ENCODE assay signal across 8 mouse cellular contexts in the genomic region with DNA sequence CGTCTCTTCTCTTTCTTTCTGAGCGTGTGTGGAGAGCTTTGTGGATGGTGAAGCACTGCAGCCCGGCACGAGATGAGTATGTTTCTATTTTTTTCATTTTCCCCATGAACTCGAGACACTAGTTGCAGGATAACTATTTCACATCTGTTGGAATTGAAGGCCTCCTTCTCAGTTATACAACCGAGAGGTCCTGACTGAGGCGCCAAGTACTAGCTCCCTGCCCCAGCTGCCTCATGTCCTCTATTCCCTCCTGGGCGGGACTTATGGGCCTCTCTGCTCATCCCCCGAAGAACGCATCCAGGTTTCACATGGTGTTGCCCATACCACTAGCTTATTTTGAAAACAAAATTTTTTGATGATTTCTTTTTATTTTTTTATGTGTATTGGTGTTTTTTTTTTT. TPM values are rescaled to one million over a fixed set of nuclear protein-coding genes. Genes with fewer than 3 reads are reported as not detected.
DNase-seq lines count a peak whose midpoint lies in the region; ATAC-seq and TF ChIP-seq lines count a peak whose summit lies in the region.

No protein-coding gene starts in this region.

- no peak for ATAC-seq in heart, embryonic 15.5 days (replicated peaks; ENCODE audit: insufficient number of reproducible peaks, insufficient read depth, low FRiP score, low read depth)
- ATAC-seq in embryonic facial prominence, embryonic 12.5 days (ENCODE audit: insufficient number of reproducible peaks, insufficient read depth, low FRiP score, low TSS enrichment): no peak
- no peak for ATAC-seq in hindbrain, embryonic 16.5 days
- no peak for ATAC-seq in midbrain, embryonic 13.5 days

- no peak for TF ChIP-seq EP300 in heart, adult 2 months (IDR thresholded peaks at IDR 0.05; ENCODE audit: insufficient read depth, low read depth, low read length)

- H3K79me2 ChIP-seq in heart, adult 2 months (replicated peaks; ENCODE audit: control insufficient read depth, insufficient read depth, low read length): no peaks in the 10 kb centered on the region

- DNase-seq in heart, adult 2 months: no peak
- DNase-seq in left cerebral cortex, adult 2 months (ENCODE audit: extremely low spot score in 1 of 2, low spot score in 2 of 2): no peak
- no peak for DNase-seq in embryo, embryonic 10.5 days (ENCODE audit: low spot score)
- DNase-seq in layer of hippocampus, adult 2 months (ENCODE audit: low spot score in 2 of 2): no peak

- H3K4me2 ChIP-seq in heart, embryonic 15.5 days: peak overlapping the region; percentile 56
- peak overlapping the region; percentile 57 for H3K4me2 ChIP-seq in embryonic facial prominence, embryonic 12.5 days (replicated peaks)
- H3K4me2 ChIP-seq in hindbrain, embryonic 16.5 days (ENCODE audit: low read length): peak overlapping the region; percentile 56
- peak overlapping the region; percentile 59 for H3K4me2 ChIP-seq in midbrain, embryonic 13.5 days (replicated peaks)

- intact Hi-C loops in heart, adult 2 months (cut with DNase I): loop anchor here (1.0 kb wide), 1 partner anchor 18 kb away; no protein-coding TSS in a partner anchor
- intact Hi-C loops in left cerebral cortex, adult 2 months (cut with DNase I): loop anchor here (1.0 kb wide), 1 partner anchor 18 kb away; no protein-coding TSS in a partner anchor

- no peak for TF ChIP-seq CTCF in heart, adult 2 months (IDR thresholded peaks at IDR 0.05)
- no peak for TF ChIP-seq CTCF in left cerebral cortex, adult 2 months (IDR thresholded peaks at IDR 0.05)
- TF ChIP-seq CTCF in layer of hippocampus, adult 2 months (conservative IDR thresholded peaks at IDR 0.05): no peak

- 31% methylated on average over 10 of the region's 10 CpGs for WGBS in heart, embryonic 15.5 days
- 32% methylated on average over 10 of the region's 10 CpGs for whole genome bisulfite sequencing in heart, adult 2 months
- WGBS in embryonic facial prominence, embryonic 12.5 days: 31% methylated on average over 10 of the region's 10 CpGs
- 29% methylated on average over 10 of the region's 10 CpGs for WGBS in hindbrain, embryonic 16.5 days
- 33% methylated on average over 10 of the region's 10 CpGs for WGBS in midbrain, embryonic 13.5 days

- no peak overlapping the region for H3K27ac ChIP-seq in heart, embryonic 15.5 days
- no peak overlapping the region; the same call in 1 of the 2 replicates for H3K27ac ChIP-seq in heart, adult 2 months
- 0 out of 2 replicates have a peak overlapping the region, but pooled peaks have one; percentile 46 for H3K27ac ChIP-seq in embryonic facial prominence, embryonic 12.5 days
- no peak overlapping the region for H3K27ac ChIP-seq in hindbrain, embryonic 16.5 days (ENCODE audit: low read depth, low read length)
- no peak overlapping the region for H3K27ac ChIP-seq in midbrain, embryonic 13.5 days
- H3K27ac ChIP-seq in left cerebral cortex, adult 2 months: no peak overlapping the region
- H3K27ac ChIP-seq in layer of hippocampus, adult 2 months: no peak overlapping the region

- TF ChIP-seq POLR2A in heart, adult 2 months (IDR thresholded peaks at IDR 0.05; ENCODE audit: insufficient read depth, low read depth, low read length): no peak

- H3K36me3 ChIP-seq in heart, embryonic 15.5 days: no peaks in the 10 kb centered on the region
- H3K36me3 ChIP-seq in heart, adult 2 months (ENCODE audit: control insufficient read depth, insufficient read depth, low read length): no peaks in the 10 kb centered on the region
- H3K36me3 ChIP-seq in embryonic facial prominence, embryonic 12.5 days: no peaks in the 10 kb centered on the region
- H3K36me3 ChIP-seq in hindbrain, embryonic 16.5 days (ENCODE audit: control insufficient read depth, insufficient read depth, low read length): no peaks in the 10 kb centered on the region
- no peaks in the 10 kb centered on the region for H3K36me3 ChIP-seq in midbrain, embryonic 13.5 days

- no peaks in the 10 kb centered on the region for H3K9me3 ChIP-seq in heart, embryonic 15.5 days (replicated peaks)
- no peaks in the 10 kb centered on the region for H3K9me3 ChIP-seq in embryonic facial prominence, embryonic 12.5 days
- H3K9me3 ChIP-seq in hindbrain, embryonic 16.5 days (ENCODE audit: control insufficient read depth, low read length): no peaks in the 10 kb centered on the region
- H3K9me3 ChIP-seq in midbrain, embryonic 13.5 days: no peaks in the 10 kb centered on the region

- H3K27me3 ChIP-seq in heart, embryonic 15.5 days: peaks cover 42% of the 10 kb centered on the region
- no peaks in the 10 kb centered on the region for H3K27me3 ChIP-seq in heart, adult 2 months (ENCODE audit: control insufficient read depth, insufficient read depth, low read length)
- H3K27me3 ChIP-seq in embryonic facial prominence, embryonic 12.5 days: peaks cover 10% of the 10 kb centered on the region; the same call in 1 of the 2 replicates
- H3K27me3 ChIP-seq in hindbrain, embryonic 16.5 days (replicated peaks; ENCODE audit: control insufficient read depth, insufficient read depth, low read length): peaks cover 7% of the 10 kb centered on the region
- H3K27me3 ChIP-seq in midbrain, embryonic 13.5 days: peaks cover 29% of the 10 kb centered on the region

- H3K4me1 ChIP-seq in heart, embryonic 15.5 days (replicated peaks): peaks cover 29% of the 10 kb centered on the region
- no peaks in the 10 kb centered on the region; the same call in 1 of the 2 replicates for H3K4me1 ChIP-seq in heart, adult 2 months (ENCODE audit: control insufficient read depth, insufficient read depth, low read length)
- peaks cover 56% of the 10 kb centered on the region for H3K4me1 ChIP-seq in embryonic facial prominence, embryonic 12.5 days
- peaks cover 21% of the 10 kb centered on the region for H3K4me1 ChIP-seq in hindbrain, embryonic 16.5 days (ENCODE audit: control insufficient read depth, insufficient read depth, low read depth, low read length)
- H3K4me1 ChIP-seq in midbrain, embryonic 13.5 days (replicated peaks): peaks cover 55% of the 10 kb centered on the region

- H3K9ac ChIP-seq in heart, embryonic 15.5 days: no peak overlapping the region
- no peak overlapping the region for H3K9ac ChIP-seq in heart, adult 2 months (ENCODE audit: low read depth, low read length)
- H3K9ac ChIP-seq in embryonic facial prominence, embryonic 12.5 days: peak overlapping the region; percentile 47; the same call in 1 of the 2 replicates
- peak overlapping the region; percentile 50; the same call in 1 of the 2 replicates for H3K9ac ChIP-seq in hindbrain, embryonic 16.5 days (ENCODE audit: low read depth, low read length)
- H3K9ac ChIP-seq in midbrain, embryonic 13.5 days (replicated peaks): peak overlapping the region; percentile 43; the same call in 1 of the 2 replicates

- H3K4me3 ChIP-seq in heart, embryonic 15.5 days: peak overlapping the region; percentile 28
- no peak overlapping the region for H3K4me3 ChIP-seq in heart, adult 2 months
- H3K4me3 ChIP-seq in embryonic facial prominence, embryonic 12.5 days: peak overlapping the region; percentile 24; the same call in 1 of the 2 replicates
- no peak overlapping the region; the same call in 1 of the 2 replicates for H3K4me3 ChIP-seq in hindbrain, embryonic 16.5 days (ENCODE audit: low read length)
- peak overlapping the region; percentile 23 for H3K4me3 ChIP-seq in midbrain, embryonic 13.5 days (replicated peaks)
- H3K4me3 ChIP-seq in left cerebral cortex, adult 2 months: no peak overlapping the region
- H3K4me3 ChIP-seq in layer of hippocampus, adult 2 months: no peak overlapping the region; the same call in 1 of the 2 replicates

RNA-seq across cellular contexts. Expression of gene Gng8, which starts 3.9 kb away (rescaled TPM):
- polyA plus RNA-seq in heart, embryonic 15.5 days (2015; fragmentation: Nextera tagmentation; extraction: Ambion mirVana): 4.2 and 5.2 TPM in 2 replicates
- total RNA-seq in heart, adult 2 months (2021): 1 to 10 TPM in 1 of 2 experiments, under 1 TPM in 1; 0.47 to 1.6 TPM
- 7.4 and 13.1 TPM in 2 replicates for polyA plus RNA-seq in heart, adult 2 months (2012; rRNA removed)
- 21.5 and 22.7 TPM in 2 replicates for polyA plus RNA-seq in embryonic facial prominence, embryonic 12.5 days (2016; fragmentation: Nextera tagmentation; extraction: Ambion mirVana)
- 1.5 and 1.6 TPM in 2 replicates for polyA plus RNA-seq in hindbrain, embryonic 16.5 days (2015; fragmentation: Nextera tagmentation; extraction: Ambion mirVana)
- polyA plus RNA-seq in midbrain, embryonic 13.5 days (2015; fragmentation: Nextera tagmentation; extraction: Ambion mirVana): 23.4 and 30.8 TPM in 2 replicates
- 1 to 10 TPM; 1.8 to 2.7 TPM for total RNA-seq in left cerebral cortex, adult 2 months (2021)
- total RNA-seq in layer of hippocampus, adult 2 months (2021): 1 to 10 TPM; 1.9 to 4.0 TPM

RNA-seq across cellular contexts. Expression of gene Ptgir, which starts 10.8 kb away (rescaled TPM):
- 0.86 and 1.2 TPM in 2 replicates for polyA plus RNA-seq in heart, embryonic 15.5 days (2015; fragmentation: Nextera tagmentation; extraction: Ambion mirVana)
- total RNA-seq in heart, adult 2 months (2021): 1 to 10 TPM; 1.9 to 2.9 TPM
- polyA plus RNA-seq in heart, adult 2 months (2012; rRNA removed): 5.2 and 7.4 TPM in 2 replicates
- polyA plus RNA-seq in embryonic facial prominence, embryonic 12.5 days (2016; fragmentation: Nextera tagmentation; extraction: Ambion mirVana): 1.7 and 2.2 TPM in 2 replicates
- 0.14 and 0.26 TPM in 2 replicates for polyA plus RNA-seq in hindbrain, embryonic 16.5 days (2015; fragmentation: Nextera tagmentation; extraction: Ambion mirVana)
- polyA plus RNA-seq in midbrain, embryonic 13.5 days (2015; fragmentation: Nextera tagmentation; extraction: Ambion mirVana): 0.41 and 0.54 TPM in 2 replicates
- total RNA-seq in left cerebral cortex, adult 2 months (2021): under 1 TPM; 0.11 to 0.21 TPM
- under 1 TPM; 0.10 to 0.20 TPM for total RNA-seq in layer of hippocampus, adult 2 months (2021)

RNA-seq across cellular contexts. Expression of gene Dact3, which starts 20.4 kb away (rescaled TPM):
- polyA plus RNA-seq in heart, embryonic 15.5 days (2015; fragmentation: Nextera tagmentation; extraction: Ambion mirVana): 5.8 and 7.0 TPM in 2 replicates
- 10 to 100 TPM in 1 of 2 experiments, 1 to 10 TPM in 1; 8.6 to 12.1 TPM for total RNA-seq in heart, adult 2 months (2021)
- 19.6 and 20.0 TPM in 2 replicates for polyA plus RNA-seq in heart, adult 2 months (2012; rRNA removed)
- 13.4 and 14.6 TPM in 2 replicates for polyA plus RNA-seq in embryonic facial prominence, embryonic 12.5 days (2016; fragmentation: Nextera tagmentation; extraction: Ambion mirVana)
- polyA plus RNA-seq in hindbrain, embryonic 16.5 days (2015; fragmentation: Nextera tagmentation; extraction: Ambion mirVana): 2.9 and 3.5 TPM in 2 replicates
- polyA plus RNA-seq in midbrain, embryonic 13.5 days (2015; fragmentation: Nextera tagmentation; extraction: Ambion mirVana): 2.8 and 2.9 TPM in 2 replicates
- 100 to 1,000 TPM; 188 to 196 TPM for total RNA-seq in left cerebral cortex, adult 2 months (2021)
- total RNA-seq in layer of hippocampus, adult 2 months (2021): 100 to 1,000 TPM; 154 to 156 TPM

RNA-seq across cellular contexts. Expression of gene Calm3, which starts 28.4 kb away (rescaled TPM):
- polyA plus RNA-seq in heart, embryonic 15.5 days (2015; fragmentation: Nextera tagmentation; extraction: Ambion mirVana): 96.4 and 98.4 TPM in 2 replicates
- 100 to 1,000 TPM; 168 to 175 TPM for total RNA-seq in heart, adult 2 months (2021)
- 163 and 206 TPM in 2 replicates for polyA plus RNA-seq in heart, adult 2 months (2012; rRNA removed)
- polyA plus RNA-seq in embryonic facial prominence, embryonic 12.5 days (2016; fragmentation: Nextera tagmentation; extraction: Ambion mirVana): 123 and 134 TPM in 2 replicates
- polyA plus RNA-seq in hindbrain, embryonic 16.5 days (2015; fragmentation: Nextera tagmentation; extraction: Ambion mirVana): 419 and 442 TPM in 2 replicates
- polyA plus RNA-seq in midbrain, embryonic 13.5 days (2015; fragmentation: Nextera tagmentation; extraction: Ambion mirVana): 297 and 325 TPM in 2 replicates
- 1,000 to 10,000 TPM; 1,732 to 1,834 TPM for total RNA-seq in left cerebral cortex, adult 2 months (2021)
- 1,000 to 10,000 TPM; 2,074 to 2,160 TPM for total RNA-seq in layer of hippocampus, adult 2 months (2021)

RNA-seq across cellular contexts. Expression of gene Pnmal2, which starts 49.0 kb away (rescaled TPM):
- 4.7 and 6.2 TPM in 2 replicates for polyA plus RNA-seq in heart, embryonic 15.5 days (2015; fragmentation: Nextera tagmentation; extraction: Ambion mirVana)
- total RNA-seq in heart, adult 2 months (2021): 1 to 10 TPM; 3.8 to 4.1 TPM
- polyA plus RNA-seq in heart, adult 2 months (2012; rRNA removed): 3.5 and 4.4 TPM in 2 replicates
- polyA plus RNA-seq in embryonic facial prominence, embryonic 12.5 days (2016; fragmentation: Nextera tagmentation; extraction: Ambion mirVana): 15.9 and 16.6 TPM in 2 replicates
- polyA plus RNA-seq in hindbrain, embryonic 16.5 days (2015; fragmentation: Nextera tagmentation; extraction: Ambion mirVana): 143 and 146 TPM in 2 replicates
- polyA plus RNA-seq in midbrain, embryonic 13.5 days (2015; fragmentation: Nextera tagmentation; extraction: Ambion mirVana): 119 and 120 TPM in 2 replicates
- 100 to 1,000 TPM; 304 to 311 TPM for total RNA-seq in left cerebral cortex, adult 2 months (2021)
- 100 to 1,000 TPM; 348 to 373 TPM for total RNA-seq in layer of hippocampus, adult 2 months (2021)

Comparison
In these comparisons a context has a peak if more than half of its experiments do, and no peak if none do; other contexts are left out.
1. H3K4me3 ChIP-seq: peak in heart, embryonic 15.5 days (single experiment), embryonic facial prominence, embryonic 12.5 days (single experiment) and midbrain, embryonic 13.5 days (single experiment); none in heart, adult 2 months (single experiment), hindbrain, embryonic 16.5 days (single experiment), left cerebral cortex, adult 2 months (single experiment) and layer of hippocampus, adult 2 months (single experiment).
2. H3K9ac ChIP-seq: peak in embryonic facial prominence, embryonic 12.5 days (single experiment), hindbrain, embryonic 16.5 days (single experiment) and midbrain, embryonic 13.5 days (single experiment); none in heart, embryonic 15.5 days (single experiment) and heart, adult 2 months (single experiment).
3. Peak in every context shown above with its lines, with median percentiles within 50 percentile points of each other: H3K4me2 ChIP-seq.